Mouse (Mus musculus) liver, embryonic 12.5 days (tissue): ENCODE measurements around the gene Cfi. TPM values are rescaled to one million over a fixed set of nuclear protein-coding genes. Genes with fewer than 3 reads are reported as not detected.
A peak's percentile ranks its signal among the peaks of the same experiment; 100 is the strongest.

Experiments used
- ATAC-seq: fragments of 200-750 bp; cut with Nextera tagmentation; 2 replicates; pipeline ENCODE4 v1.8.0; 2017; ENCODE audit warnings: moderate number of reproducible peaks, mild to moderate bottlenecking, moderate library complexity
- H3K27ac ChIP-seq: fragments of 300-500 bp; sonication (generic); 2 replicates; pipeline ENCODE4 v1.5.1; 2016; ENCODE audit warnings: mild to moderate bottlenecking
- H3K27me3 ChIP-seq: fragments of 300-500 bp; sonication (generic); replicated peaks from 2 replicates; pipeline ENCODE4 v1.6.1; 2016; ENCODE audit warnings: mild to moderate bottlenecking, moderate library complexity
- H3K36me3 ChIP-seq: fragments of 300-500 bp; sonication (generic); 2 replicates; pipeline ENCODE4 v1.6.1; 2016; ENCODE audit warnings: mild to moderate bottlenecking, moderate library complexity
- H3K4me1 ChIP-seq: fragments of 300-500 bp; sonication (generic); 2 replicates; pipeline ENCODE4 v1.6.1; 2016
- H3K4me2 ChIP-seq: fragments of 300-500 bp; sonication (generic); 2 replicates; pipeline ENCODE4 v1.6.1; 2016; ENCODE audit warnings: mild to moderate bottlenecking, moderate library complexity
- H3K4me3 ChIP-seq: fragments of 300-500 bp; sonication (generic); 2 replicates; pipeline ENCODE4 v1.5.1; 2016; ENCODE audit warnings: mild to moderate bottlenecking, moderate library complexity
- H3K9ac ChIP-seq: fragments of 300-500 bp; sonication (generic); 2 replicates; pipeline ENCODE4 v1.6.1; 2016; ENCODE audit warnings: mild to moderate bottlenecking, moderate library complexity
- H3K9me3 ChIP-seq: fragments of 300-500 bp; sonication (generic); replicated peaks from 2 replicates; pipeline ENCODE4 v1.6.1; 2016; ENCODE audit warnings: mild to moderate bottlenecking, moderate library complexity
- WGBS: fragments of 180-500 bp; shearing (Covaris S2); methylation state at CpG from one replicate; pipeline ENCODE4 v1.1.7; 2016; ENCODE audit not compliant: insufficient replicate concordance; 5-methylcytosine and 5-hydroxymethylcytosine counted together
- polyA plus RNA-seq: library from polyadenylated mRNA; unstranded; fragments of >200 nt; fragmentation: Nextera tagmentation; extraction: Ambion mirVana; gene quantifications from 2 replicates; pipeline ENCODE4 v1.2.1, GENCODE M21; 2016

The Cfi gene
- polyA plus RNA-seq, 1 experiment from 2014 or later = 86.6 TPM

DNA sequence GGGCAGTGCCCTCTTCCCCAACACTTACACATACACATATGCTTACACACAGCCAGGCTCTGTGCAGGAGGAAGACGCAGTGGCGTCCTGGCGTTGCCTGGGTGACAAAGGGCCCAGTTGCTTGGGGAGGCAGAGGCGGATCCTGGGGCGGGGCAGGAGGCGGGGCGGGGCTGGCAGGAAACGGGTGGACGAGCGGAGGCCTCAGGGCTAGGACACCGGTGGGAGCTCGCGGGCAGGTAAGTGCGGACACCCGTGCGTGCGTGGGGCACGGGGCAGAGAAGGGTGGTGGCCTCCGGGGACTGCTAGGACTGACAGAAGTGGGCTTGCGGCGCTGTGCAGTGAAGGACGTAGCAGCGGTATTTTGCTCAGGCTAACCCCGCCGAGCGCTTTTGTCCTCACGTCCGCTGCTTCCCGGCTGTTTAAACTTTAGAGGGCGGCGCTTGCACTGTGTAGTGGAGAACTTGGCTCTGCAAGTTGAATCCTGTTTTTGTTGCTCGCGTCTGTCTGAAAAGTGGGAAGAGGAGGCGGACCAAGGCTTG, 65.7 kb downstream of the Cfi start, which contains the start of gene Casp6:
Gene Casp6, plus strand, starts transcription at position 155 of the 539 bp plus-strand sequence.
- peak; percentile 93 for ATAC-seq
- Histone ChIP-seq H3K9me3 (no peaks in the 10 kb centered on the region), H3K36me3 (peaks cover 26% of the 10 kb centered on the region), H3K4me1 (peaks cover 77% of the 10 kb centered on the region), H3K27ac (peak within 1 kb of the TSS; percentile 58), H3K4me2 (peak within 1 kb of the TSS; percentile 82), H3K27me3 (no peaks in the 10 kb centered on the region), H3K9ac (peak within 1 kb of the TSS; percentile 66), H3K4me3 (peak within 1 kb of the TSS; percentile 66)
- 2% methylated on average over 34 of the region's 34 CpGs for WGBS

DNA sequence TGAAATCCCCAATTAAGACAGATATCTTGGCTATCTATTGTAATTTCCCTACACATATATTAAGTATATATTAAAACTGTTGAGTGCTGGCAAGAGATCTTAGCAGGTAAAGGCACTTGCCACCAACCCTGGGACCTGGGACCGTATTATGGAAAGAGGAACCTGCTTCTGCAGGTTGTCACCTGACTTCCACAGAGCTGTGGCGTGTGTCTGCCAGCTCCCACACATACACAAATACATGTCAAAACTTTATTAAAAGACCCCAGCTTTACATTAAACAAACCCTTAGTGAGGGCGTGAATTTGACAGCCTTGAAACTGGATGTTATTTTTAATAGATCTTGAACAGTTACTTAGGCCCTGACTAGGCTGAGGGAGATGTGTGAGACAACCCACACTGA, 67.7 kb downstream of the Cfi start:
- Histone ChIP-seq H3K27ac (no peak overlapping the region), H3K9ac (no peak overlapping the region), H3K9me3 (no peaks in the 10 kb centered on the region), H3K4me3 (no peak overlapping the region), H3K4me2 (0 out of 2 replicates have a peak overlapping the region, but pooled peaks have one; percentile 82), H3K27me3 (no peaks in the 10 kb centered on the region), H3K36me3 (peaks cover 28% of the 10 kb centered on the region), H3K4me1 (peaks cover 63% of the 10 kb centered on the region)
- ATAC-seq = no peak
- 73% methylated on average over 3 of the region's 3 CpGs for WGBS

DNA sequence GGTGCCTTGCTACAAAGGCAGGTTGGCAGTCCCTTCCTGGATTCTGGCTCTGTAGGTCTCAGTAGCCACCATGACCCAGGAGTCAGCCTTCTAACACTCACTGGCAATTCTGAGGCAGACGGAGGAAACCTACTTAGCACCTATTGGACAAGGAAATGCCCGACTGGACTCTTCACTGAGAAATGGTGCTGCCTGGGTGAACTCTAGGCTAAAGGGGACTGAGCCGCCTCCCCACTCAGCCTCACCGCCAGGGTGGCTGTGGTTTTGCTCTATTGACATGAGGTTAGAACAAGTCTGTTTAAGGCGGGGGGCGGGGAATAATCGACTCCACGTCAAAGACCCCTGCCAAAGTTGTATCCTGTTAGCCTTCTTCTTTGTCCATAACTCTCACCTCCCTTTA, 68.2 kb downstream of the Cfi start:
- no peaks in the 10 kb centered on the region for H3K9me3 ChIP-seq
- H3K27me3 ChIP-seq = no peaks in the 10 kb centered on the region
- no peak overlapping the region for H3K9ac ChIP-seq
- no peak for ATAC-seq
- no peak overlapping the region for H3K4me3 ChIP-seq
- 57% methylated on average over 8 of the region's 8 CpGs for WGBS
- H3K27ac ChIP-seq = no peak overlapping the region
- peaks cover 58% of the 10 kb centered on the region for H3K4me1 ChIP-seq
- peaks cover 29% of the 10 kb centered on the region for H3K36me3 ChIP-seq
- H3K4me2 ChIP-seq = no peak overlapping the region

DNA sequence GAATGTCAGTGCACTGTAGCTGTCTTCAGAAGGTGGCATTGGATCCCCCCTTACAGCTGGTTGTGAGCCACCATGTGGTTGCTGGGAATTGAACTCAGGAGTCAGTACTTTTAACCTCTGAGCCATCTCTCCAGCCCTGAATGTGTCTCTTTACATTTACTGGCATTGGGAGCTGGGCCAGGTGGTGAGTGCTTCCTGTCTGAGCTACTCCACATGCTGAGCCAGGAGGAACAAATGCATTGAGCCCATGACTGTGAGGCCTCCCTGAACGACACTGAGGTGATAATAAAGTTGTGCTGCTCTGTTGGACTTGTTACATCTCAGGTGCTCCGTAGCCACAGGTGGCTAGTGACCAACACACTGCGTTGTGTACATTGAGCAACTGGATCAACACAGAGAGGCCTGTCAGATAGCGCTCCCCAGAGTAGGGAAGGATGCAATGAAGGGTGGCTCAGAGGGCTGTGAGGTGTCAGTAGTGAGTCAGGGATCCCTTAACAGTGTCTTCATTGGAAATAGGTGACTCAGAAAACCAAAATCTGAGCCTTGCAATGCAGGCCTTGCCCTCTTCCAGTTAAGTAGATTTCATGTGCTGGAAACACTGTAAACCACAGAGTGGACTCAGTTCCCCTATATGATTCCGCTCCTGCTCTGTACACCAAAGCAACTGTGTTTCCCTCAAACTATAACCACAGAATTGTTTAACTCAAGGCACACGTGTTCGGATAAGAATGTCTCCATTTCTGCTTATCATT, 68.9 kb downstream of the Cfi start:
- Histone ChIP-seq H3K27ac (no peak overlapping the region), H3K27me3 (no peaks in the 10 kb centered on the region), H3K4me1 (peaks cover 51% of the 10 kb centered on the region), H3K9me3 (no peaks in the 10 kb centered on the region), H3K4me2 (no peak overlapping the region), H3K9ac (no peak overlapping the region), H3K4me3 (no peak overlapping the region), H3K36me3 (peaks cover 33% of the 10 kb centered on the region)
- no peak for ATAC-seq
- WGBS = 65% methylated on average over 7 of the region's 7 CpGs

DNA sequence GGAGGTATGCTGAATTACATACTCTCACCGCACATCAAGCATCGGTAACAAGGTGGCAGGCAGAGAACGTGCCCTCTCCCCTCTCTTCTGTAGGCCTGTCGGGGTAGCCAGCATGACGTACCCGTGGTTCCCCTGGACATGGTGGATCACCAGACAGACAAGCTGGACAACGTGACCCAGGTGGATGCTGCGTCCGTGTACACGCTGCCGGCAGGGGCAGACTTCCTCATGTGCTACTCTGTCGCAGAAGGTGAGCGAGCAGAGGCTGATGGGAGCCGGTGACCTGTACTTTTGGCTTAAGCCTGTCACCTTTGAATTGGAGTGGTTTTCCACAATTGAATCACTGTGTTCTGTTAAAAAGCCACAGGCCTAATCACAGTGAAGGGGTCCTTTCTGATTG, 76.3 kb downstream of the Cfi start:
- Histone ChIP-seq H3K27me3 (no peaks in the 10 kb centered on the region), H3K4me3 (no peak overlapping the region), H3K36me3 (peaks cover 67% of the 10 kb centered on the region), H3K4me1 (no peaks in the 10 kb centered on the region), H3K9ac (no peak overlapping the region), H3K4me2 (no peak overlapping the region), H3K9me3 (no peaks in the 10 kb centered on the region), H3K27ac (no peak overlapping the region)
- WGBS = 85% methylated on average over 14 of the region's 14 CpGs
- no peak for ATAC-seq

DNA sequence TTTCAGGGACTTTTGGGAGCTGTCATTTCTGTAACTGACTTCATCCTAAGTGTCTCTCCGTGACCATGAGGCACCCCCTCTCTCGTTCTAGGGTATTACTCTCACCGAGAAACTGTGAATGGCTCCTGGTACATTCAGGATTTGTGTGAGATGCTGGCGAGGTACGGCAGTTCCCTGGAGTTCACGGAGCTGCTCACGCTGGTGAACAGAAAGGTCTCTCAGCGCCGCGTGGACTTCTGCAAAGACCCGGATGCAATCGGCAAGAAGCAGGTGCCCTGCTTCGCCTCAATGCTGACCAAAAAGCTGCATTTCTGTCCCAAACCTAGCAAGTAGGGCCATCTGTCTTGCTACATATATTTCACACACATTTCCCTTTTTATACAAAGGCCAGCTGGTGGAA, 77.6 kb downstream of the Cfi start:
- no peak for ATAC-seq
- peaks cover 61% of the 10 kb centered on the region for H3K36me3 ChIP-seq
- WGBS = 88% methylated on average over 13 of the region's 13 CpGs

DNA sequence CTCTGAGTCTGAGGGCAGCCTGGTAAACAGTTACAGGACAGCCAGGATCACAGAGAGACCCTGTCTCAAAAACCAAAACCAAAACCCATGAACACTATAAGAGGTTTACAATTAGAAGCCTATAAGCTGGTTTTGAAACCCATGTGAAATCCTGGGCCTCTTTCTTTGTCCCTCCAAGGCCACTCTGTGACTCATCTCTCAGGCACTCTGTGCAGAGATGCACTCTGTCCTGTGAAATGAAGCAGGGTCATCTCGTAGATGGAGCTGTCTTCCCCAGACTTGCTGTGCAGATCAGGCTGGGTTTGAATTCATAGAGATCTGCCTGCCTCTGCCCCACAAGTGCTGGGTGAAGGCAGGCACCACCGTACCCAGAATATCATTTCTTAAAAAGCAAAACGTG, 81.7 kb downstream of the Cfi start:
- Histone ChIP-seq H3K4me3 (no peak overlapping the region), H3K4me1 (no peaks in the 10 kb centered on the region), H3K27ac (no peak overlapping the region), H3K36me3 (peaks cover 20% of the 10 kb centered on the region), H3K9me3 (no peaks in the 10 kb centered on the region), H3K27me3 (no peaks in the 10 kb centered on the region), H3K9ac (no peak overlapping the region), H3K4me2 (no peak overlapping the region)
- no peak for ATAC-seq
- WGBS = 60% methylated on average over 3 of the region's 3 CpGs

More for the DNA sequence above, 77.6 kb downstream of the Cfi start:
- Histone ChIP-seq H3K9me3 (no peaks in the 10 kb centered on the region), H3K9ac (no peak overlapping the region), H3K4me2 (no peak overlapping the region), H3K4me1 (no peaks in the 10 kb centered on the region), H3K27me3 (no peaks in the 10 kb centered on the region), H3K4me3 (no peak overlapping the region), H3K27ac (no peak overlapping the region)

DNA sequence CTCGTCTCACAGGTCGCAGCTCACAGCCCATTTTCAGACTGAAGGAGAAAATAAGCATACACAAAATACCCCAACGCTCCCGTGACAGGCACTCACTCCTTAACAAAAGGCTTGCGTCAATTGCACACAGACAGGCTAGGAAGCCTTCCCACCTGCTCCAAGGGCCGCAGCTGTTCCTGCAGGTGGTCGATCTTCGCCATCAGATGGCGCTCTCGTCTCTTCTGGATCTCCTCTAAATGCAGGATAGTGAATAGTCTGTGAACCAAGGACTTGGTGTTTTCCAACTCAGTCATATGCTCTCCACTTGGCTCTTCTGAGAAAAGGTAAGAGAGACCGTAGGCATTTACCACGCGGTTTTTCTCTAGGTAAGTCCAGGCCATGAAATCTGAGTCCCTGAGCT, 82.8 kb downstream of the Cfi start:
- Histone ChIP-seq H3K27me3 (no peaks in the 10 kb centered on the region), H3K4me2 (no peak overlapping the region), H3K4me3 (no peak overlapping the region), H3K27ac (no peak overlapping the region), H3K9ac (no peak overlapping the region), H3K9me3 (no peaks in the 10 kb centered on the region), H3K4me1 (no peaks in the 10 kb centered on the region), H3K36me3 (peaks cover 10% of the 10 kb centered on the region)
- no peak; the same call in 1 of the 2 replicates for ATAC-seq
- 26% methylated on average over 13 of the region's 13 CpGs for WGBS

DNA sequence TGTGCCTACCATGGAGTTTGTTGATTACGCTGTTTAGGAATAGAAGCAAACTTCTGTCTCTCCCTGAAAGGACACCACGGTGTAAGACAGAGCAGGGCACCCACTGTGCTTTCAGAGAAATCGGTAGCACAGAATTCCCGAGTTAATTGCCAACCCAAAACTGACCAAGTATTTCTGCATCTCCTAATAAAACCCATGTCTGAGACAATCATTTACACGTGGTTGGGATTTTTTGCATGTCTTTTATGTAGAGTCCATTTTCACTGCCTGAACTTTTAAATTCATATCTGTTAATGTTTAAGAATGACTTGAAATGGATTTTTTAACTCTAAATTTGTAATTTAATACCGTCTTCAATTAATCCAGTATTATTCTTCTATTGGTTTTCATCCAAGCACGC, 87.9 kb downstream of the Cfi start:
- Histone ChIP-seq H3K36me3 (no peaks in the 10 kb centered on the region), H3K9ac (no peak overlapping the region), H3K27me3 (no peaks in the 10 kb centered on the region), H3K27ac (no peak overlapping the region), H3K4me2 (no peak overlapping the region), H3K4me3 (no peak overlapping the region), H3K4me1 (no peaks in the 10 kb centered on the region), H3K9me3 (no peaks in the 10 kb centered on the region)
- 75% methylated on average over 7 of the region's 7 CpGs for WGBS
- ATAC-seq = no peak

Other genes starting within 250 kb of the Cfi start
- gene Egf, start 80.6 kb upstream of the Cfi start, polyA plus RNA-seq = 0.71 and 0.95 TPM in 2 replicates
- not detected in 2 replicates for gene Lrit3, start 31.9 kb upstream of the Cfi start, polyA plus RNA-seq
- 0.04 TPM in 1 of 2 replicates, not detected in the other for gene Rrh, start 13.3 kb upstream of the Cfi start, polyA plus RNA-seq
- 125 and 131 TPM in 2 replicates for gene Gar1, start 4.5 kb upstream of the Cfi start, polyA plus RNA-seq
- 107 and 112 TPM in 2 replicates for gene Pla2g12a, start 42.7 kb downstream of the Cfi start, polyA plus RNA-seq
- gene Casp6, start 65.5 kb downstream of the Cfi start, polyA plus RNA-seq = 43.7 and 46.7 TPM in 2 replicates
- 6.5 and 6.6 TPM in 2 replicates for gene Mcub, start 134.3 kb downstream of the Cfi start, polyA plus RNA-seq
- 15.0 and 15.2 TPM in 2 replicates for gene Sec24b, start 225.7 kb downstream of the Cfi start, polyA plus RNA-seq